Mouse (Mus musculus) brain, embryonic 14.5 days (tissue): ENCODE data around the gene Dcun1d1. TPM values are rescaled to one million over a fixed set of nuclear protein-coding genes. Genes with fewer than 3 reads are reported as not detected.

Source experiments
- DNase-seq: peaks from one replicate; pipeline ENCODE4 v3.0.0-alpha.2; 2011; ENCODE audit warnings: low read depth
- CTCF ChIP-seq: fragments of 200-500 bp; IDR thresholded peaks from 2 replicates; pipeline ENCODE4 v1.5.1; 2012; ENCODE audit warnings: inconsistent platforms, mild to moderate bottlenecking, moderate library complexity, borderline replicate concordance; ENCODE audit not compliant: insufficient read depth, insufficient read length; ENCODE audit errors: extremely low read depth
- POLR2A ChIP-seq: fragments of 200-500 bp; IDR thresholded peaks from 2 replicates; pipeline ENCODE4 v1.6.1; 2012; ENCODE audit warnings: mild to moderate bottlenecking, inconsistent platforms, borderline replicate concordance; ENCODE audit not compliant: poor library complexity, insufficient read depth, insufficient read length, severe bottlenecking; ENCODE audit errors: extremely low read depth
- polyA plus RNA-seq: library from polyadenylated mRNA; depleted of rRNA; stranded (reverse); fragments of >200 nt; gene quantifications from 2 replicates; pipeline ENCODE4 v1.2.3, GENCODE M21; 2012; rRNA removed

Dcun1d1 gene
- polyA plus RNA-seq, 1 experiment: 38.0 TPM

DNA sequence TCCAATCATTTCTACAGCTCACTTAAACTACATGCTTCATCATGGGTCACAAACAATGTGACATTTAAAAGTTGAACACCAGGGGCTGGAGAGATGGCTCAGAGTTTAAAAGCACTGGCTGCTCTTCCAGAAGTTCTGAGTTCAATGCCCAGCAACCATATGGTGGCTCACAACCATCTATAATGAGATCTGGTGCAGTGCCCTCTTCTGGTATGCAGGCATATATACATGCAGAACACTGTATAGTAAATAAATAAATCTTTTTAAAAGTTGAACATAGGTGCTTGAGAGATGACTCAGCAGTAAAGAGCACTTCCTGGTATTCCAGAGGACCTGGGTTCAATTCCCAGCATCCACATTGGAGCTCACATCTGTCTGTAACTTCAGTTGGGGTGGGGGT, 54.0 kb downstream of the Dcun1d1 start:
- DNase-seq: no peak
- no peak for TF ChIP-seq POLR2A
- 0 out of 2 replicates have a peak, but pooled peaks have one; percentile 4 for TF ChIP-seq CTCF

DNA sequence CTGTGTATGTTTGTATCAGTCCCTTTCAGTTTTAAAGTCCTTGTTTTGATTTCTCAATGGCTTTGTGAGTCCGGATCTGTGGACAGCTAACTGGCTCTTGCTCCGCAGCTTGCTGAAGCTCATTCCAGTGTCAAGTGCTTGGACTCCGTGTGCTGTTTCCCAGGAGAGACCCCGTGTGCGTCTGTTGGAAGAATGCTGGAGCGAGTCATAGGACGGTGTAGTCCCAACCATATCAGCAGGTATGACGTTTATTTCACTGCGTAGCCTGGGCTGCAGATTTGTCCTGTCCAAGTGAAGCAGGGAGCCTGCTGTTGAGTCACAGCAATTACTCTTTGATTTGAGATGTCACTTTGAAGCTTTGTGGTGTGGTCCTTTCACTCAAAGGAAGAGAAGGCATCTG, 87.9 kb downstream of the Dcun1d1 start:
- TF ChIP-seq POLR2A (no peak), CTCF (no peak)
- no peak for DNase-seq

Other genes with a start within 250 kb of the Dcun1d1 start
- gene Atp11b, start 183.3 kb downstream of the Dcun1d1 start, polyA plus RNA-seq: 68.0 and 69.7 TPM in 2 replicates
- 20.5 and 21.2 TPM in 2 replicates for gene Mccc1, start 63.2 kb upstream of the Dcun1d1 start, polyA plus RNA-seq
- not detected in 2 replicates for gene Ccdc144b, start 116.1 kb upstream of the Dcun1d1 start, polyA plus RNA-seq
- gene Acad9, start 128.5 kb upstream of the Dcun1d1 start, polyA plus RNA-seq: 45.6 and 48.5 TPM in 2 replicates
- 3.9 and 7.5 TPM in 2 replicates for gene D3Ertd254e, start 213.6 kb upstream of the Dcun1d1 start, polyA plus RNA-seq